Mouse (Mus musculus): ENCODE results near the gene 1700012P22Rik. TPM values are rescaled to one million over a fixed set of nuclear protein-coding genes. Genes with fewer than 3 reads are reported as not detected.

Gene 1700012P22Rik
- total RNA-seq (2021) = not detected
- long read RNA-seq, experiment 1 = 0 reads
- long read RNA-seq, experiment 2 = 0 reads

- DNase-seq (ENCODE audit: low spot score in 2 of 2) = no peak
These were observed at the start of gene 1700012P22Rik for GRCm38 (mm10) chr4:144438672-144439071. TSS of gene 1700012P22Rik (minus strand) at chr4:144438772.

- DNase-seq (ENCODE audit: low spot score in 2 of 2) = no peak
These were observed 29.5 kb upstream of the 1700012P22Rik start for GRCm38 (mm10) chr4:144468091-144468490.

GRCm38 (mm10) chr4:144465206-144465605, 26.6 kb upstream of the 1700012P22Rik start:
- DNase-seq (ENCODE audit: low spot score in 2 of 2) = no peak

- no peak for DNase-seq (ENCODE audit: low spot score in 2 of 2)
These were observed 25.1 kb upstream of the 1700012P22Rik start, which contains the start of gene Aadacl3 for GRCm38 (mm10) chr4:144463656-144464055. TSS of gene Aadacl3 (minus strand) at chr4:144463756.

- no peak for DNase-seq (ENCODE audit: low spot score in 2 of 2)
These were observed 14.6 kb upstream of the 1700012P22Rik start, which contains the start of gene Gm9944 for GRCm38 (mm10) chr4:144453217-144453616. TSS of gene Gm9944 (minus strand) at chr4:144453317.

GRCm38 (mm10) chr4:144448546-144448945, 10.0 kb upstream of the 1700012P22Rik start:
- no peak for DNase-seq (ENCODE audit: low spot score in 2 of 2)

GRCm38 (mm10) chr4:144441582-144441981, 3.0 kb upstream of the 1700012P22Rik start:
- DNase-seq (ENCODE audit: low spot score in 2 of 2) = no peak

GRCm38 (mm10) chr4:144441095-144441494, 2.5 kb upstream of the 1700012P22Rik start:
- no peak for DNase-seq (ENCODE audit: low spot score in 2 of 2)

GRCm38 (mm10) chr4:144433216-144433615, 5.4 kb downstream of the 1700012P22Rik start:
- DNase-seq (ENCODE audit: low spot score in 2 of 2) = no peak

GRCm38 (mm10) chr4:144430723-144431122, 7.8 kb downstream of the 1700012P22Rik start:
- DNase-seq (ENCODE audit: low spot score in 2 of 2) = no peak

- DNase-seq (ENCODE audit: low spot score in 2 of 2) = peak in 1 of 2 experiments; percentile 35
These were observed 9.7 kb downstream of the 1700012P22Rik start for GRCm38 (mm10) chr4:144428868-144429267.

- DNase-seq (ENCODE audit: low spot score in 2 of 2) = no peak
These were observed 14.0 kb downstream of the 1700012P22Rik start for GRCm38 (mm10) chr4:144424590-144424989.

- no peak for DNase-seq (ENCODE audit: low spot score in 2 of 2)
These were observed 17.9 kb downstream of the 1700012P22Rik start for GRCm38 (mm10) chr4:144420644-144421043.

GRCm38 (mm10) chr4:144408290-144408689, 30.3 kb downstream of the 1700012P22Rik start, which contains the start of gene Pramef12:
TSS of gene Pramef12 (minus strand) at chr4:144408464.
- no peak for DNase-seq (ENCODE audit: low spot score in 2 of 2)

GRCm38 (mm10) chr4:144406261-144406660, 32.3 kb downstream of the 1700012P22Rik start:
- no peak for DNase-seq (ENCODE audit: low spot score in 2 of 2)

GRCm38 (mm10) chr4:144404456-144405086, 34.0 kb downstream of the 1700012P22Rik start:
- DNase-seq (ENCODE audit: low spot score in 2 of 2) = peak in 1 of 2 experiments; percentile 19

- no peak for DNase-seq (ENCODE audit: low spot score in 2 of 2)
These were observed 35.9 kb downstream of the 1700012P22Rik start for GRCm38 (mm10) chr4:144402712-144403111.

GRCm38 (mm10) chr4:144396316-144396715, 42.3 kb downstream of the 1700012P22Rik start:
- DNase-seq (ENCODE audit: low spot score in 2 of 2) = no peak

GRCm38 (mm10) chr4:144377911-144378310, 60.7 kb downstream of the 1700012P22Rik start, which contains the start of gene Pramef20:
TSS of gene Pramef20 (minus strand) at chr4:144377933.
- no peak for DNase-seq (ENCODE audit: low spot score in 2 of 2)
